Mouse (Mus musculus) midbrain, embryonic 11.5 days (tissue): ENCODE measurements around the gene Znrd1. TPM values are rescaled to one million over a fixed set of nuclear protein-coding genes. Genes with fewer than 3 reads are reported as not detected.
"Not testable (repeated sequence)": the region's sequence is repeated elsewhere in the genome, so short reads cannot be mapped to it uniquely, and the experiment has no call there.

Experiments used
- ATAC-seq: fragments of 200-750 bp; cut with Nextera tagmentation; 2 replicates; pipeline ENCODE4 v1.8.0; 2017; ENCODE audit warnings: moderate TSS enrichment, moderate library complexity; ENCODE audit not compliant: low FRiP score
- DNase-seq: peaks from one replicate; pipeline ENCODE4 v3.0.0; 2015; ENCODE audit warnings: low spot score; ENCODE audit errors: missing footprints
- H3K27ac ChIP-seq: fragments of 300-500 bp; sonication (generic); 2 replicates; pipeline ENCODE4 v1.5.1; 2014; ENCODE audit warnings: low read depth, low read length
- H3K27me3 ChIP-seq: fragments of 300-500 bp; sonication (generic); 2 replicates; pipeline ENCODE4 v1.6.1; 2014; ENCODE audit warnings: mild to moderate bottlenecking, low read length, moderate library complexity, mixed read lengths; ENCODE audit not compliant: control insufficient read depth, insufficient read depth
- H3K36me3 ChIP-seq: fragments of 300-500 bp; sonication (generic); 2 replicates; pipeline ENCODE4 v1.6.1; 2014; ENCODE audit warnings: mild to moderate bottlenecking, low read length, moderate library complexity, mixed read lengths; ENCODE audit not compliant: control insufficient read depth, insufficient read depth
- H3K4me1 ChIP-seq: fragments of 300-500 bp; sonication (generic); 2 replicates; pipeline ENCODE4 v1.6.1; 2014; ENCODE audit warnings: low read length; ENCODE audit not compliant: control insufficient read depth, insufficient read depth
- H3K4me2 ChIP-seq: fragments of 300-500 bp; sonication (generic); 2 replicates; pipeline ENCODE4 v1.6.1; 2014; ENCODE audit warnings: mild to moderate bottlenecking, moderate library complexity
- H3K4me3 ChIP-seq: fragments of 300-500 bp; sonication (generic); 2 replicates; pipeline ENCODE4 v1.5.1; 2014; ENCODE audit warnings: low read depth, low read length
- H3K9ac ChIP-seq: fragments of 300-500 bp; sonication (generic); 2 replicates; pipeline ENCODE4 v1.6.1; 2014; ENCODE audit warnings: low read length
- H3K9me3 ChIP-seq: fragments of 300-500 bp; sonication (generic); 2 replicates; pipeline ENCODE4 v1.6.1; 2016; ENCODE audit warnings: low read length; ENCODE audit not compliant: control insufficient read depth
- WGBS: fragments of 180-500 bp; shearing (Covaris S2); extraction: QIAGEN DNeasy Blood & Tissue Kit; methylation state at CpG from one replicate; pipeline ENCODE4 v1.1.7; 2014; 5-methylcytosine and 5-hydroxymethylcytosine counted together
- polyA plus RNA-seq: library from polyadenylated mRNA; unstranded; fragments of >200 nt; fragmentation: Nextera tagmentation; extraction: Ambion mirVana; gene quantifications from 2 replicates; pipeline ENCODE4 v1.2.1, GENCODE M21; 2014

Znrd1 gene
- polyA plus RNA-seq, 1 experiment from 2014 or later = 83.5 TPM

DNA sequence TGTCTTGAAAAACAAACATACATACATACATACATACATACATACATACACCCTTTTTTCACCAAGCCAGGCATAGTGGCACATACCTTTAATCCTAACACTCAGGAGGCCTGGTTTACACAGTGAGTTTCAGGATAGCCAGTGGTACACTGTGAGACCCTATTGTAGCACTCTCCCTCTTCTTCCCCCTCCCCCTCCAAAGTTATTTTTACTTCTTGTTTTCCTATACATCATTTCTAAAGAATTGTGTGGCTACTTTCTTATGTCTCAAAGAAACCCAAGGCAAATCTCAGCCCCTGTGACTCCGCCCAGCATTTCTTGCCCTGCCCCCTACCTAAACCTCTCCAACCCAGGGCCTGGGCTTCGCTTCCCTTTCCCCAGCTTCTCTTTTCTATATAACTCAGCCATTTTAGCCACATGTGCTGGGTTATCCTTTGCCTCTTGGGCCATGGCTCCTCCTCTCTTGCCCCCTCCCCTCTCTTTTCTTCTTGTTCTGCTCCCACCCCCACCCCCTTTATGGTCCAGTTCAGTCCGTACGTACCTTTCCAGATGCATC lies 35.5 kb upstream of the Znrd1 start:
- no peak overlapping the region for H3K4me3 ChIP-seq
- H3K36me3 ChIP-seq = no peaks in the 10 kb centered on the region
- no peak for DNase-seq
- 83% methylated on average over 4 of the region's 4 CpGs for WGBS
- H3K4me1 ChIP-seq = no peaks in the 10 kb centered on the region
- no peak overlapping the region for H3K4me2 ChIP-seq
- H3K27ac ChIP-seq = no peak overlapping the region
- H3K9me3 ChIP-seq = no peaks in the 10 kb centered on the region
- H3K27me3 ChIP-seq = peaks cover 8% of the 10 kb centered on the region
- H3K9ac ChIP-seq = no peak overlapping the region
- ATAC-seq = no peak

DNA sequence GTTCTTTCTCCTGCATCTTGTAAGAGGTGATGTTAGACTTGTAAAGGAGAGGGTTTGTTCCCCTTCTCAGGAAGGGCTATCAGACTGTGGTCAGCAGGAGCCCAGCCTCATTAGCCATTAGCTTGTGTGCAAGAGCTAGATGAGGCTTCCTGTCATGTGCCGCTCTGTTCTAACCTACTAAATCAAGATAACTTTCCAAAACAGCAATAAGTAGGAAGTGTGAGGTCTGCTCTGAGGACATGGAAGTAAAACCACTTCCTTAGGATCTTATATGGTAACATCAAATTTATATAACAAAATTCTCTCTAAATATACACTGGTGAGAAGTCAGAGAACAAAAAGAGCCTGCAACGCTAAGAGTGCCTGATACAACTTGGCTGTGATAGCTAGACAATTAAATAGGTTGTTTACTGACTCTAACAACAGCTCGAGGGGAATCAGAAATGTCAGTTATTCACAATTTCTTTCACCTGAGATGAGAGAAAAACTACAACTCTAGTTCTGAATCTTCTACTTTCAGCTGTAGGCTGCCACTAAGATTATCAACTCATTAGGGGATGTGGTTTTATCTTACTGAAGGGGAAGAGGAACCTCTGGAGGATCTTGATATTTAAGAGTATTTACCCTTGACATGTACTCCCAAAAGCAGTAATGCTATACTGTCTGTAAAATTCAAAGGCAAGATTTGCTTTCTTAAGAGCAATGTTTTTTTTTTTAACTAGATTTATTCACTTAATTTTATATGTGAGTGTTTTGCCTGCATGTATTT lies 34.2 kb upstream of the Znrd1 start:
- Histone ChIP-seq H3K9ac (no peak overlapping the region), H3K27me3 (peaks cover 22% of the 10 kb centered on the region), H3K36me3 (no peaks in the 10 kb centered on the region), H3K4me1 (no peaks in the 10 kb centered on the region), H3K4me2 (no peak overlapping the region), H3K4me3 (no peak overlapping the region), H3K9me3 (no peaks in the 10 kb centered on the region), H3K27ac (no peak overlapping the region)
- peak; percentile 33 for DNase-seq
- 80% methylated on average over 3 of the region's 3 CpGs for WGBS
- ATAC-seq = no peak

DNA sequence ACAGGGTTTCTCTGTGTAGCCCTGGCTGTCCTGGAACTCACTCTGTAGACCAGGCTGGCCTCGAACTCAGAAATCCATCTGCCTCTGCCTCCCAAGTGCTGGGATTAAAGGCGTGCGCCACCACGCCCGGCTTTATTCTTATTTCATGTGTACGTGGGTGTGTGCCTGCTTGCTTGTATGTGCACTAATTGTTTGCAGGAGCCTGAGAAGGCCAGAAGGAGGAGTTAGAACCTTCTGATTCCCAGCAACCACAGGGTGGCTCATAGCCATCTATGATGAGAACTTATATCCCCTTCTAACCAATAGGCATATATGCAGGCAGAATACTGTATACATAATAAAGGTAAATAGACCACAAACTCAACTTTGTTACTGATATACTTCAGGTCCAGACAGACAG lies 32.3 kb upstream of the Znrd1 start:
- not testable (repeated sequence) for H3K4me2 ChIP-seq, H3K9me3 ChIP-seq, H3K9ac ChIP-seq, H3K4me1 ChIP-seq, H3K27ac ChIP-seq, H3K36me3 ChIP-seq, H3K4me3 ChIP-seq, ATAC-seq
- peaks cover 24% of the 10 kb centered on the region for H3K27me3 ChIP-seq
- whole genome bisulfite sequencing = 87% methylated on average over 6 of the region's 6 CpGs
- peak; percentile 6 for DNase-seq

DNA sequence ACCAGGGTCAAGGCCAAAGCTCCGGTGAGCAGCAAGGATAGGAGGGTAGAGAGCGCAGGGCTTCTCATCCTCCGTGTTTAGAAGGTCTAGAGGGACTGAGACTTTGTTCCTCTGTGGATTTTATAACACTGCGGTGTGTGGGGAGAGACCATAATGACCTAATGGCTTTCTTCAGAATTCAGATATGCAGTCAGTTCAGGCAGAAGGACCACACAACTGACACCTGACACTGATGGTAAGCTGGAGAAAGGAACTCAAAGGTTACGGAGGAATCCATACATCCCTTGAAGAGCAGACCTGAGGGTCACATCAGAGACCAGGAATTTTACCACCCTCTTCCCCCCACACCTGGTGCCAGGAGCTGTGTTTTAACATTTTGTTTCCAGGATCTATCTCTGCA lies 31.1 kb upstream of the Znrd1 start, which contains the start of gene H2-M5:
TSS of gene H2-M5 (minus strand) at position 101 of the 400 bp plus-strand sequence.
- WGBS = 27% methylated on average over 5 of the region's 5 CpGs
- Histone ChIP-seq H3K4me3 (no peak within 1 kb of the TSS), H3K9me3 (no peaks in the 10 kb centered on the region), H3K27me3 (peaks cover 24% of the 10 kb centered on the region), H3K36me3 (no peaks in the 10 kb centered on the region), H3K4me2 (peak within 1 kb of the TSS; percentile 22; the same call in 1 of the 2 replicates), H3K9ac (no peak within 1 kb of the TSS), H3K4me1 (no peaks in the 10 kb centered on the region), H3K27ac (no peak within 1 kb of the TSS)
- DNase-seq (peak; percentile 69), ATAC-seq (no peak)

DNA sequence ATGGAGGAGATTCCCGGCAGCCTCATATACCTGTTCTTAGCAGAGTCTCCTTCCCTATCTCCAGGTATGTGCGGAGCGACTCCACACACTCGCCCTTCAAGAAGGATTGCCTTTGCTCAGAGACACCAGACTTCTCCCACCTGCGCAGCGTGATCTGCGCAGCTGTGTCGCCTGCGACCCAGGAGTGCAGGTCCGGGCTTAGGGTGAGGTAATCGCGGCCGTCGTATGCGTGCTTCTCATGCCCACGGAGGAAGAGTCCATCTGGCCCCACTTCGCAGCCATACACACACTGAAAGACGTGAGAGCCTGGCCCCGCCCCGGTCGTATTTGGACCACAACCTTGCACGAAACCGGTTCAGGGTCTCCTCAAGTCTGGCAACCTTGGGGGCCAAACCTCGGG lies 30.1 kb upstream of the Znrd1 start:
- Histone ChIP-seq H3K9ac (no peak overlapping the region), H3K27me3 (peaks cover 24% of the 10 kb centered on the region), H3K36me3 (no peaks in the 10 kb centered on the region), H3K4me3 (no peak overlapping the region), H3K4me2 (peak overlapping the region; percentile 22; the same call in 1 of the 2 replicates), H3K4me1 (no peaks in the 10 kb centered on the region), H3K27ac (no peak overlapping the region), H3K9me3 (no peaks in the 10 kb centered on the region)
- ATAC-seq = peak; percentile 40; the same call in 1 of the 2 replicates
- peak; percentile 87 for DNase-seq
- WGBS = 5% methylated on average over 24 of the region's 24 CpGs

DNA sequence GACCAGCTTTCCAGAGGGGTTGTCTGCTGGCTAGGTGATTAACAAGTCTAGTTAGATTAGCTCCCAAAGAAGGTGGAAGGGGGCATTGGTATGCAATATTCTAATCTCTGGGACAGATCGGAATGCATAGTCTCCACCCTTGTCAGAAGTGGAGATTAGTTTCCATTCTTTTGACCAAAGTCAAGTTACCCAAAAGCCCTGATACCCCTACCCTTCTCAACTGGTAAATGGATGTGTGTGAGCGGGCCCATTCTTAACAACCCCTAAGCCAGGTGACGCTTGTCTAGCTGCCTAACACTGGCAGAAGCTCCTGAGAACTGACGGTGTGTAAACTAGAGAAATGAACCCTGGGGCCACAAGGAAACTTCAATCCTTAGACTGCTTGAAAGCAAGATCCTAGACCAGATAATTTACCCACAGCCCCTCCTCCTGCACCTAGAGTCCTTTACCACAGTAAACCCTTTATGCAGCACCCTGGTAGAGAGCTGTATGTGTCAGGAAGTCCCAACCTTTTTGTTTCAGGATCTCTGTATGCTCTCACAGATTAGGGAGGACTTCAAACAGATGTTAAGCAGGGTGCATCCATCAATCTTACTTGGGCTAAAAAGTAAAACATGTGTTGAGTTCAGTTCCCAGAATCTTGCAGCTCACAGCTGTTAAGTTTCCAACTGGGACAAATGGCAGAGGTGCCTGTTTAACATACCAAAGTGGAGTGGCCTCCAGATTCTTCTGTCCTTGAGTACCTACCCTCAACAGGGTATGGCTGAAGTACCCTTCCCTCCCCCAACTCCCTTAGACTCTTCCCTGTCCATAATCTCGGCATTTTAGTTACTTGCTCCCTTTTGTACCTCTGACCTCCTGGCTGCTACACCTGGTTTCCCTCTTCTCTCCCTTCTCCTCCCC lies 24.1 kb upstream of the Znrd1 start:
- no peak overlapping the region for H3K9ac ChIP-seq
- ATAC-seq (peak; percentile 19; the same call in 1 of the 2 replicates), DNase-seq (peak; percentile 78)
- no peak overlapping the region for H3K27ac ChIP-seq
- H3K9me3 ChIP-seq = no peaks in the 10 kb centered on the region
- H3K4me2 ChIP-seq = no peak overlapping the region
- no peaks in the 10 kb centered on the region for H3K36me3 ChIP-seq
- peaks cover 2% of the 10 kb centered on the region; the same call in 1 of the 2 replicates for H3K27me3 ChIP-seq
- 24% methylated on average over 5 of the region's 5 CpGs for WGBS
- peaks cover 10% of the 10 kb centered on the region for H3K4me1 ChIP-seq
- H3K4me3 ChIP-seq = no peak overlapping the region

DNA sequence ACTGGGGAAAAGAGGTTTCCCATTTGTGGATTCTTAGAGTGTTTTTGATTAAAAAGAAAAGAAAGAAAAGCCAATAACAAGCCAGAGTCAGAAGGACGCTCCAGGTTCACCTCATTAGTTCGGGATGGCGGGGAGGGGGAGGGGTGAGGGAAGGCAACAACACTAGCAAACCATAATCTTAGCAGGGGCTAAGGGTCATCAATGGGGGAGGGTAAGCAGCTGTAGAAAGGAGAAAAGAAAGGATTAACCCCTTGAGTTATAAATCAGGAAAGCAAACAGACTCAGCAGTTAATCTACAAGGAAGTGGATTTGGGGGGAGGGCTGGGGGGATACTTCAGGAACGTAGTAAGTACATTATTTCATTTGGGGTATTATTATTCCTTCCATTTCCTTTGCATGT lies 23.5 kb upstream of the Znrd1 start:
- peaks cover 10% of the 10 kb centered on the region for H3K4me1 ChIP-seq
- no peaks in the 10 kb centered on the region for H3K36me3 ChIP-seq
- ATAC-seq = peak; percentile 38; the same call in 1 of the 2 replicates
- WGBS = 5% methylated on average over 4 of the region's 4 CpGs
- no peaks in the 10 kb centered on the region for H3K27me3 ChIP-seq
- H3K9ac ChIP-seq = no peak overlapping the region
- H3K4me2 ChIP-seq = peak overlapping the region; percentile 2; the same call in 1 of the 2 replicates
- H3K27ac ChIP-seq = no peak overlapping the region
- DNase-seq = peak; percentile 87
- H3K4me3 ChIP-seq = no peak overlapping the region
- no peaks in the 10 kb centered on the region for H3K9me3 ChIP-seq

DNA sequence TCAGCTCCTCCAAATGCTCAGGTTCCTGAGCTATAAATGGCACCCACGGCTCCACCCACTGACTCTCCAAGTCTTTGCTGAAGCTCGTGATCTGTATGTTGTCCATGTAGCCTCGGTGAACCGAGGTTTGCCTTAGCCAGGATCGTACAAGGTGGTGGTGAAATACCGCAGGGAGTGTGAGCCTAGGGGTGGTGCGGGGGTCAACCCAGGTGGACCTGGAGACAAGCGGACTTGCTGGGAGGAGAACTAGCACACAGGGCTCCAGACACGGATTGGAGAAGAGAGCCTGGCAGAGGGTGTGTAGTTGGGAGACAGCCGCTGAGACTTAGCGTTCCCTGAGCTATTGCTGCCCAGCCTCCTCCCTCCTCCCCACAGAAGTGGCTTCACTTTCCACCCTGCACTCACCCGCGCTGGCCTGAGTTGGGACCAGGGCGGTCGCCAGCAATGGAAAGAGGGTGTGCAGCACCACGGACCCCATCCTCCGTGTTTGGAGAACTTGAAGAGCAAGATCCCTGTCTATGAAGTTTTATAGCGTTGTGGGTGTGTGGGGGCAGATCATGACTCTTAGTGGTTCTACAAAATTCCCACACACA lies 23.0 kb upstream of the Znrd1 start, which contains the start of gene 2410137M14Rik:
TSS of gene 2410137M14Rik (minus strand) at position 17 of the 593 bp plus-strand sequence.
- H3K27me3 ChIP-seq = no peaks in the 10 kb centered on the region
- ATAC-seq (no peak), DNase-seq (peak; percentile 81)
- no peak within 1 kb of the TSS for H3K4me3 ChIP-seq
- H3K27ac ChIP-seq = no peak within 1 kb of the TSS
- peak within 1 kb of the TSS; percentile 2; the same call in 1 of the 2 replicates for H3K4me2 ChIP-seq
- peaks cover 10% of the 10 kb centered on the region for H3K4me1 ChIP-seq
- 14% methylated on average over 18 of the region's 18 CpGs for WGBS
- H3K9ac ChIP-seq = no peak within 1 kb of the TSS
- no peaks in the 10 kb centered on the region for H3K9me3 ChIP-seq
- no peaks in the 10 kb centered on the region for H3K36me3 ChIP-seq
